Mouse (Mus musculus) limb, embryonic 11.5 days (tissue): Measurements from ENCODE around the gene Sugp2. TPM values are rescaled to one million over a fixed set of nuclear protein-coding genes. Genes with fewer than 3 reads are reported as not detected.

Experiments
- ATAC-seq: fragments of 200-750 bp; cut with Nextera tagmentation; 2 replicates; pipeline ENCODE4 v1.8.0; 2017; ENCODE audit warnings: low read depth; ENCODE audit not compliant: insufficient number of reproducible peaks, low FRiP score, low TSS enrichment
- DNase-seq: peaks from one replicate; pipeline ENCODE4 v3.0.0-alpha.2; 2015; ENCODE audit warnings: low spot score
- H3K27ac ChIP-seq: fragments of 300-500 bp; sonication (generic); replicated peaks from 2 replicates; pipeline ENCODE4 v1.5.1; 2014; ENCODE audit warnings: low read depth, mild to moderate bottlenecking, low read length
- H3K27me3 ChIP-seq: fragments of 300-500 bp; sonication (generic); 2 replicates; pipeline ENCODE4 v1.6.1; 2014; ENCODE audit warnings: mild to moderate bottlenecking, low read length, mixed read lengths; ENCODE audit not compliant: control insufficient read depth, insufficient read depth
- H3K36me3 ChIP-seq: fragments of 300-500 bp; sonication (generic); 2 replicates; pipeline ENCODE4 v1.6.1; 2014; ENCODE audit warnings: mild to moderate bottlenecking, low read length, moderate library complexity, mixed read lengths; ENCODE audit not compliant: control insufficient read depth, insufficient read depth
- H3K4me1 ChIP-seq: fragments of 300-500 bp; sonication (generic); 2 replicates; pipeline ENCODE4 v1.6.1; 2014; ENCODE audit warnings: low read length, mixed read lengths; ENCODE audit not compliant: control insufficient read depth, insufficient read depth
- H3K4me2 ChIP-seq: fragments of 300-500 bp; sonication (generic); 2 replicates; pipeline ENCODE4 v1.6.1; 2014; ENCODE audit warnings: low read depth, mild to moderate bottlenecking, moderate library complexity; ENCODE audit not compliant: severe bottlenecking
- H3K4me3 ChIP-seq: fragments of 300-500 bp; sonication (generic); 2 replicates; pipeline ENCODE4 v1.5.1; 2014; ENCODE audit warnings: low read depth, low read length
- H3K9ac ChIP-seq: fragments of 300-500 bp; sonication (generic); 2 replicates; pipeline ENCODE4 v1.6.1; 2014; ENCODE audit warnings: mild to moderate bottlenecking, low read length
- H3K9me3 ChIP-seq: fragments of 300-500 bp; sonication (generic); 2 replicates; pipeline ENCODE4 v1.6.1; 2016; ENCODE audit warnings: low read length; ENCODE audit not compliant: control insufficient read depth
- WGBS: fragments of 180-500 bp; shearing (Covaris S2); extraction: QIAGEN DNeasy Blood & Tissue Kit; methylation state at CpG from one replicate; pipeline ENCODE4 v1.1.7; 2014; 5-methylcytosine and 5-hydroxymethylcytosine counted together
- polyA plus RNA-seq: library from polyadenylated mRNA; unstranded; fragments of >200 nt; fragmentation: Nextera tagmentation; extraction: Ambion mirVana; gene quantifications from 2 replicates; pipeline ENCODE4 v1.2.1, GENCODE M21; 2014

Gene Sugp2
- polyA plus RNA-seq, 1 experiment from 2014 or later: 34.3 TPM

DNA sequence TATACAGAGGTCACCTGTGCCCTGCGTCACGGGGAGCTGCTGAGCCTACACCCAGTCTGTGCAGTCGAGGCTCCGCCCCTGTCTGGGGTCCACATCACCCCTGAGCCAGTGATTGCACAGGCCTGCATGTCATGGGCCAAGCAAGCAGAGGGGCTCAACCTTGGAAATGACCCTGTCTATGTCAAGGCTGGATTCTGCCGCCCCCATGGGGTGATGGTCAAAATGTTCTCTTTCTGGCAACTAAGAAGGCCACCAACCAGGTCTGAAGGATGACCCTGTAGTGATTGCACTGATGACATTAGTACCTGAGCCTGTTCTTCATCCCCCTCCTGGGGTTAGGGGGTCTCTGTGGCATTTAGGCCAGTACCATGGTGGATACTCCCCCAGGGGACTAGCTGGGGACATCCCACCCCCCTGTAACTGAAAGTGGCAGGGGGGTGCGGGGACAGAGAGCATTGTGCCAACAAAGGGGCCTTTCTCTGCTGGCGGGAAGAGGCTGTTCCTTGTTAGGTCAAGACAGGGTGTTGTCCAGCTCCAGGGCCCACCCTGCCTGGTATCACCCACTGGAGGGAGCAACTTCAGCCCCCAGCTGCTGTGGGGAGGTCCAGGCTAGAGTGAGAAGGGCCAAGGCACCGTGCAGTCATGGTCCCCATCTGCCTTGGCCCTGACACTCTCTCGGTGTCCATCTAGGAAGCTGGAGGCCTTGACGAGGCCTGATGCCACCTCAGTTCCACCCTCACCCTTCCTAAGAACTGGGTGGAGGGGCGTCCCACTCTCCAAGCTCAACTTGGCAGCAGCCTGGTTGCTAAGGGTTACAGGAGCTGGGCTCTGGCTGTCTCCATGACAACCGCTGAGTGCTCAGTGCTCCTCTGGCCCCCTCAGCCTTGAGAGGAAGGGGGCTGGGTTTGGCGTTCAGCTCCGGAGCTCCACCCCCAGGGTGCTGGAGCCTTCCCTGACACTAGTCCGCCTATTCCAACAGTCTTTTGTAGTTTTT lies 82.8 kb downstream of the Sugp2 start:
- peak; percentile 83 for DNase-seq
- Histone ChIP-seq H3K9me3 (no peaks in the 10 kb centered on the region), H3K9ac (no peak overlapping the region), H3K27me3 (no peaks in the 10 kb centered on the region), H3K27ac (no peak overlapping the region; the same call in 1 of the 2 replicates), H3K4me2 (peak overlapping the region; percentile 67), H3K4me1 (peaks cover 19% of the 10 kb centered on the region), H3K4me3 (peak overlapping the region; percentile 41), H3K36me3 (peaks cover 8% of the 10 kb centered on the region)
- ATAC-seq: peak; percentile 80
- 15% methylated on average over 15 of the region's 15 CpGs for WGBS

DNA sequence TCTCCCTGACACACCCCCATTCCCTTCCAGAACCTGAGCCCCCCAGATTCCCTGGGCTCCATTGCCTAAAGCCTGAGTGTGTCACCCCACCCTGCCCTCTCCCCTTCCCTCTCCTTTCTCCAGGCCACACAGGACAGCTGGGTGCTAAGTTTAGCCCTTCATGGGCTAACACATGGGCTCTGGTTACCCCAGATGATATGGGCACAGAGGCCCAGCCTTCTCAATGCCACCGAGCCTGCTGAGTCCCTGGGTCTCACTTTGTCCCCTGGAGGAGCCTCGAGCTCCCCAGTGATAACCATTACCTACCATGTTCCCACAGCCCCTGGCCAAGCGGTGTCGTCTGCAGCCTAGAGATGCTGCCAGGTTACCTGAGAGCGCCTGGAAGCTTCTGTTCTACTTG lies 83.8 kb downstream of the Sugp2 start:
- H3K4me3 ChIP-seq: no peak overlapping the region
- H3K27ac ChIP-seq: no peak overlapping the region
- no peak for ATAC-seq
- H3K27me3 ChIP-seq: no peaks in the 10 kb centered on the region
- H3K9ac ChIP-seq: no peak overlapping the region
- WGBS: 82% methylated on average over 5 of the region's 5 CpGs
- H3K36me3 ChIP-seq: peaks cover 3% of the 10 kb centered on the region; the same call in 1 of the 2 replicates
- no peaks in the 10 kb centered on the region for H3K9me3 ChIP-seq
- no peak overlapping the region for H3K4me2 ChIP-seq
- H3K4me1 ChIP-seq: peaks cover 19% of the 10 kb centered on the region
- no peak for DNase-seq

DNA sequence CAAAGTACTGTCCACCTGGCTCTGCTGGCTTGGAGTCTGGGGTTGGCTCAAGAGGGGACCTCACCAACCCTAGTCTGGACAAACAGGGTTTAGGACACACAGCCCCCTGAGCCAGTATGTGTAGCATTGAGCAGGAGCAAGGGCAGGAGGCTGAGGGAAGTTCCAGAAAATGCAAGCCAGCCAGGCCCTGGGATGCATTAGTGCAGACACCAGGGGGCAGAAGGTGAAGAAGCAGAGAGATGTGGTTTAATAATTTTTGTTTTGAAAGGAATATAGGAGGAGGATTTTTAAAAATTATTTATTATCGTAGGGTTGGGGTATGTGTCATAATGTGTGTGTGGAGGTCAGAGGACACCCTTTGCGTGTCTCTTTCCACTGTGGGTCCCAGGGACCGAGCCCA lies 89.7 kb downstream of the Sugp2 start:
- Histone ChIP-seq H3K4me1 (no peaks in the 10 kb centered on the region; the same call in 1 of the 2 replicates), H3K4me2 (no peak overlapping the region), H3K9ac (no peak overlapping the region), H3K36me3 (0 out of 2 replicates have a peak, but pooled peaks cover 2% of the 10 kb centered on the region), H3K27me3 (no peaks in the 10 kb centered on the region), H3K4me3 (no peak overlapping the region), H3K27ac (no peak overlapping the region), H3K9me3 (no peaks in the 10 kb centered on the region)
- 94% methylated on average over 3 of the region's 3 CpGs for WGBS
- no peak for DNase-seq
- ATAC-seq: no peak

DNA sequence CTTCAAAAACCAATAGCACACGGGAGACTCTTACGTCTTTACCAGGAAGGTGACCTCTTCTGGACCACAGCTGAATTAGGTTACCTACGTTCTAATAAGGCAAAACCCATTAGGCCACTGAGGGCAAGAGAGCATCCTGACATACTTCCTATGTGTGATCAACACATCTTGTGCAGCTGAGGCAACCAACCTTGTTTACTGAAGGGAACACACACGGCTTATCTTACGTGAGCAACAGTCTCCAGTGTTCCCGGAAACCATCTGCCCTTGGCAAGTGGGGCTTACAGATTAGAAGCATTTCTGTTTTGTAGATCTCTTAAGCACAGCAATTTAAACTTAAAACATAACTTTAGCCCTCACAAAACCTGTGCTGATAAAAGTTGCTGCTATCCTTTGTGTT lies 93.5 kb downstream of the Sugp2 start:
- no peak for ATAC-seq
- Histone ChIP-seq H3K36me3 (peaks cover 7% of the 10 kb centered on the region), H3K9me3 (no peaks in the 10 kb centered on the region), H3K9ac (no peak overlapping the region), H3K4me1 (peaks cover 22% of the 10 kb centered on the region), H3K4me3 (no peak overlapping the region), H3K27me3 (no peaks in the 10 kb centered on the region), H3K27ac (no peak overlapping the region), H3K4me2 (no peak overlapping the region)
- 97% methylated on average over 6 of the region's 6 CpGs for WGBS
- DNase-seq: no peak

DNA sequence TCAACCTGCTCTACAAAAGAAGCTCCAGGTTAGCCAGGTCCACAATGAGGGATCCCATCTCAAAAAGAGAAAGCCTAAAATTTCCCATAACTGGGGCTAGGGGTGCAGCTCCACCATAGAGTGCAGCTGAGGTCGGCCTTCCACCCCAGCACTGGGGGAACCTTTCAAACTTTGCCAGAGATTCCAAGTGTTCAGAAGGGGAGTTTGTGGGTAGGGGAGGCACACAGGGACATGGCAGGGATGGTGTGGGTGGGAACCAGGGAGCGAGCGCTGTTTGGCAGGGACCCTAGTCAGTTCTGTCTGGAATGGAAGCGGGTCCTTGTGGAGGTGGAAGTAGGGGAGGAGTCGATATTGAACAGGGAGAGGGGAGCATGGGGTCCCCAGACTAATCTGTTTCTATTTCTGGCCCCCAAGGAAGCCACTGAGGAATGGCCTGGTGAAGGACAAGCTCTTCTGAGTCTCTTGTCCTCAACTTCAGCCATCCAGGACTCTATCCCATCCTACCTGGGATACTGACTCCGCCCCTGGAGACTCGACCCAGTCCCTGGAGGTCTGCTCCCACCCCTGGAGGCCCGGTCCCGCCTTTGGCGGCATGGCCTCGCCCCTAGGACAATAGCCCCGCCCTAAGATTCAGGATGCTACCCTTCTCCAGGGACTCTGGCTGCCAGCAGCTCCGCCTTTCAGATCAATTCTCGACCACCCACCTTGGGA lies 95.3 kb downstream of the Sugp2 start, which contains the start of gene Gdf1:
Gene Gdf1 (plus strand): TSS at position 694 of the 711 bp plus-strand sequence.
- Histone ChIP-seq H3K27me3 (no peaks in the 10 kb centered on the region), H3K4me2 (peak within 1 kb of the TSS; percentile 35), H3K27ac (no peak within 1 kb of the TSS), H3K9me3 (no peaks in the 10 kb centered on the region), H3K9ac (peak within 1 kb of the TSS; percentile 36; the same call in 1 of the 2 replicates), H3K4me1 (peaks cover 22% of the 10 kb centered on the region), H3K4me3 (peak within 1 kb of the TSS; percentile 19), H3K36me3 (peaks cover 23% of the 10 kb centered on the region)
- ATAC-seq (peak; percentile 11; the same call in 1 of the 2 replicates), DNase-seq (peak; percentile 47)
- WGBS: 25% methylated on average over 14 of the region's 14 CpGs

Other genes with a start within 250 kb of the Sugp2 start
- 79.5 and 93.3 TPM in 2 replicates for gene Gatad2a, start 237.8 kb upstream of the Sugp2 start, polyA plus RNA-seq
- 52.5 and 58.3 TPM in 2 replicates for gene Mau2, start 191.5 kb upstream of the Sugp2 start, polyA plus RNA-seq
- 39.1 TPM in 2 replicates for gene Sugp1, start 191.4 kb upstream of the Sugp2 start, polyA plus RNA-seq
- 0.52 and 1.2 TPM in 2 replicates for gene Tm6sf2, start 161.3 kb upstream of the Sugp2 start, polyA plus RNA-seq
- 0.05 TPM in 1 of 2 replicates, not detected in the other for gene Hapln4, start 150.8 kb upstream of the Sugp2 start, polyA plus RNA-seq
- 0.60 and 0.79 TPM in 2 replicates for gene Ncan, start 113.4 kb upstream of the Sugp2 start, polyA plus RNA-seq
- gene Nr2c2ap, start 102.9 kb upstream of the Sugp2 start, polyA plus RNA-seq: 13.7 and 20.8 TPM in 2 replicates
- gene Rfxank, start 95.1 kb upstream of the Sugp2 start, polyA plus RNA-seq: 20.0 and 21.3 TPM in 2 replicates
- 49.6 and 53.2 TPM in 2 replicates for gene Borcs8, start 94.7 kb upstream of the Sugp2 start, polyA plus RNA-seq
- 0.40 and 0.41 TPM in 2 replicates for gene Mef2b, start 94.5 kb upstream of the Sugp2 start, polyA plus RNA-seq
- gene Tmem161a, start 61.9 kb upstream of the Sugp2 start, polyA plus RNA-seq: 43.5 and 46.9 TPM in 2 replicates
- gene Slc25a42, start 21.9 kb upstream of the Sugp2 start, polyA plus RNA-seq: 2.1 and 2.4 TPM in 2 replicates
- 19.8 and 20.1 TPM in 2 replicates for gene Armc6, start 240 bp downstream of the Sugp2 start, polyA plus RNA-seq
- gene Homer3, start 48.6 kb downstream of the Sugp2 start, polyA plus RNA-seq: 75.2 and 78.6 TPM in 2 replicates
- gene Ddx49, start 68.3 kb downstream of the Sugp2 start, polyA plus RNA-seq: 55.8 and 62.1 TPM in 2 replicates
- gene Cope, start 68.3 kb downstream of the Sugp2 start, polyA plus RNA-seq: 263 and 281 TPM in 2 replicates
- gene Cers1, start 81.5 kb downstream of the Sugp2 start, polyA plus RNA-seq: 4.7 and 6.0 TPM in 2 replicates
- gene Gdf1, start 95.6 kb downstream of the Sugp2 start, polyA plus RNA-seq: 2.9 and 4.2 TPM in 2 replicates
- gene Upf1, start 119.1 kb downstream of the Sugp2 start, polyA plus RNA-seq: 23.2 and 25.1 TPM in 2 replicates
- 0.43 and 0.50 TPM in 2 replicates for gene Comp, start 139.3 kb downstream of the Sugp2 start, polyA plus RNA-seq
- 16.6 and 19.8 TPM in 2 replicates for gene Crtc1, start 205.4 kb downstream of the Sugp2 start, polyA plus RNA-seq
- gene Klhl26, start 242.7 kb downstream of the Sugp2 start, polyA plus RNA-seq: 18.9 and 21.7 TPM in 2 replicates